Mouse (Mus musculus) mouse embryonic stem cell (cell line): ENCODE data around the gene Hoxa1.

Experiments used
- in situ Hi-C, 2 experiments: fragments of 300-500 bp; cut with MboI; formaldehyde crosslinking; loops; 1 replicate in 1 of 2; 3 replicates in 1 of 2; pipeline ENCODE4 v1.14.3; 2019 to 2020; ENCODE audit warnings: low sequenced_read_pairs in 2 of 2, low pct_unique_long_range_greater_than_20kb in 1 of 2, mixed read lengths in 1 of 2; ENCODE audit not compliant: unreplicated experiment in 1 of 2

Gene Hoxa1

DNA sequence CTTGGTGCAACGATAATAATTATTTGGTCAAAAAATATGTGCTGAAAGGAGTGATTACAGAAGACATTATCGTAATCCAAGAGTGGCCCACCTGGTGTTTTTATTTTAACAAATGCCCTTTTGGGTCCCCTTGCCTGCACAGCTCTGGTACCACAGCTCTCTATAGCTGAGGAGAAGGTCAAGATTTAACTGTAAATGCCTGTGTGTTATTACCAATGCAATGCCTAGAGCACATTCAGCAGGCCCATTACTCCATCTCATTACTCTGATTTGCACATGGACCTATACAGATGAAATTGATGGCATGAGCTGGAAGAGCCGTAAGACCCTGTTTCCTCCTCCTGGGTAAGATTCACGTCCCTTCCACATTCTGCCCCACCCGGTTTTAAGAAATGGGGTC is 19.0 kb downstream of the Hoxa1 start:
- in situ Hi-C loops, result no loop called here

DNA sequence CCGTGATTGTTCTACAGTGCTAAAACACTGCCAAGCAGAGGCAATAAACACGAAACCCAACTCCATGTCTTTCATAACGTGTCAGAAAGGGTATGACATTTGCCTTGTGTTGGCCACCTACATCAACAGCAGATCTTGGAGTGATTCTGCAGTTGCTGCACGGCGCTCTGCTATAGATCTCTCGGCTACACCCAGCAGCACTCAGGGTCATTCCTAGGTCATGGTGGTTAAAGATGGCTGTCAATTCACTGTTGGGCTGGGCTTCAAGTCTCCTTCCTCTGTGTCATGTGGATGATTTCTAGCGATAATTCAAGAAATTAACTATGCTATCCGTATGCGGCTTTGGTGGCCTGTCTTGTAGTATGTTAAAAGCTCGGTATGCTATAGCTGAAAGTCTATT is 19.5 kb downstream of the Hoxa1 start:
- in situ Hi-C loops, result no loop called here

DNA sequence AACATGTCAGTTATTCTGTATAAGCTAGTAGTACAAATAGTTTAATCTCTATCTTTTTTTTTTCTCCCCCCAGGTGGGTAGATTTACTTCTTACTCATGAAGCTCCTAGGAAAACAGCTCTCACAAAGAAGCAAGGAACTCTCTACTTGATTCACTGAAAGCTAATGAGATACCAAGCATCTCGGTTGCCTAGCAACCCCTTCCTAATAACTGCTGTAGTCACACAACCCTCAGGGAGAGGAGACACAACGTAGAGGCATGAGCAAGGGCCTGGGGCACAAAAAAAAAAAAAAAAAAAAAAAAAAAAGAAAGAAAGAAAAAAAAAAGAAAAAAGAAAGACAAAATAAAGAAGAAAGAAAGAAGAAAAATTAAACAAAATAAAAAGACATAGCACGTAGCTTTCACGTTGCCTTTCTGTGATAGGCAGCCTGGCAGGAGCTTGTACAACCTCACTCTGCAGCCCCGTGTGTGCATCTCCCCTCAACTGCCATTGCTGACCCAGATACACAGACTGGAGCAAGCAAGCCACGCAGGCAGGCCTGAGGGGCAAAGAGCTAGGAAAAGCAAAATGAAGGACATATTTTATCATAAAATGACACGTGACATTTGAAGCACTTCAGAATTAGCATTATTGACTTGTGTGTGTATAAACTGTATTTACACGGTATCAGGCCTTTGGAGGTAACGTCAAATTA is 20.1 kb downstream of the Hoxa1 start:
- in situ Hi-C loops, result no loop called here

DNA sequence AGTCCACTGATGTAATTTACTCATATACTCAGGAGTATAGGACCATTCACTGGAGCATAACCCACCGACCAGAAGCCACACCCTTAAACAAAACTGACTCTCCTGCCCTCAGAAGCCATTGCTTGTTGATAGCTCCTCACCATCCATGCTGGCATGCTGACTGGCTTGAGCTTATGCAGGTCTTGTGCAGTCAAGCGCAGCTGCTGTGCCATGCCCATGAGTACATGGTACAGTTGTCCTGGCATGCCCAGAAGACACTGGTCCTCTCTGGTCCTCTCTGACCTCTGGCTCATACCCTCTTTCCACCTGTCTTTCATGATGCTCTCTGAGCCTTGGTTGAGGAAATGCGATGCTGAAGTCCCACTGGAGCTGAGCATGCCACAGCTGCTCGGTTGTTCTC is 34.4 kb downstream of the Hoxa1 start:
- in situ Hi-C loops, result no loop called here

DNA sequence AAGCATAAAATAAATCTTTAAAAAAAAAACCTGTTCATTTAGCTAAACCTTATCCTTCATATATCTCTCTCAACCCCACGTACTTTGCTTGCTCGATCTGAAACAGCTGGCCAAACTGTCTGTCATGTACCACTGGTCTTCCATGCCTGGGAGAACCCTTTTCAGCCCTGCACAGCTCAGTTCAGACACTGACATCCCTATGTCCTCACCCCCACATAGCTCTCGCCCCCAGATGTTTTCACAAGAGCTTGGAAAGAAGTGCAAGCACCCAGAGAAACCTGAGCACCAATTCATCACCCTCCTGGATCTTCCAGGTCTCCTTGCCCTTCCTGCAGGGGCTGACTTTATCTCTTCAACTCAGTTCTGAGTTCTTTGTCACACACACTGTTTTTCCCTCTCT is 36.9 kb downstream of the Hoxa1 start:
- in situ Hi-C loops, result no loop called here

- in situ Hi-C loops, result no loop called here
Measured at GRCm38 (mm10) chr6:52118903-52119635, 39.0 kb downstream of the Hoxa1 start.

DNA sequence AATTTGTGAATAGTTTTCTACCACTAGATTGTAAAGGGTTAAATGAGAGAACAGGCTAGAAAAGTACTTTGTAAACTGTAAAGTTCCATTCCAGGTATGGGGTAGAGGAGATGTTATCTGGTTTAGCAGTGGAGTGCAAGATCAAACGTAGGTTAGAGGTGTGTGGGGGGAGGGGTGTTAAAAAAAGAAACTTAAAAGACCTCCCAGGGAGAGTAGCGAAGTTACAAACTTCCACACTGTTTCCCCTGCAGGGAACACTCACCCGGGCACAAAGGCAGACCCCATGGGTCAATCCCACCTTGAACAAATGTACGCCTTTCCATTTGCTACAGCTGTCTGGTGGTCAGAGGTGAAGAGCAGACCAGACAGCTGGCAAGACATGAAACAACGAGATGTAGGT is 42.2 kb downstream of the Hoxa1 start:
- in situ Hi-C loops, result no loop called here

GRCm38 (mm10) chr6:52111846-52112245 is 46.3 kb downstream of the Hoxa1 start:
- in situ Hi-C loops, result no loop called here

GRCm38 (mm10) chr6:52107400-52107799 is 50.7 kb downstream of the Hoxa1 start:
- in situ Hi-C loops, result no loop called here

DNA sequence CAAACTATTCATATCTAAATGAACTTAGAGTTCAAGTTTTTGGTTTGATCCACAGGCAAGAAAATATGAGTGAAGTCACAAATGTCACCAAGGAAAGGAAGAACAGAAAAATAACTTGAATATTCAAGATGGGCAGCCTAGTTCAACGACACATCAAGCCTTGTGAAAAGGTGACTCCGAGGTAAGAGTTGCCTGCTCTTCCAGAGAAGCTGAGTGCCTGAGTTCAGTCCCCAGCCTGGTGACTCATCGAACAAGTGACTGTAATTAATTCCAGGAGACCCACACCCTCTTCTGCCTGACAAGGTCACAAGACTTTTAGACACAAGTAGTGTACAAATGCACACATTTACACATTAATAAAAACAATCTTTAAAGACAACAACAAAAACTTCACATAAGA is 51.4 kb downstream of the Hoxa1 start:
- in situ Hi-C loops, result no loop called here

DNA sequence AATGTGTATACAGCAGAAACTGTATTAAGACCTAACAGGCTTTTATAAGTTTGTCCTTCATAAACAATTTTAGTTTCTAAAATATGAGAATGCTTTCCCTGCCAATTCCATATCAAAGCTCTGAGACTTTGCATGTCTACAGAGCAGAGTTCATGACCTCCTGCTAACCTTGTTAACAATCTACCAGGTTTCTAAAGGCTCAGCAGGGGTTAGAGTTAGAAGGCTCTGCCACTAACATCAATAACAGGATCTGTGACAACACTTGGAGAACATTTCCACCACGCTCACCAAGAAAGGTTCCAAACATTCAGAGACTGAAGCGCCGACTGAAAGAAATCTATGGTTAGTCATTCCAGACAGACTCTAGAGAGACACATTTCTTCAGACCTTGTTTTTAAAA is 51.9 kb downstream of the Hoxa1 start:
- in situ Hi-C loops, result no loop called here
